Mouse (Mus musculus): ENCODE data around the gene Hist1h1a. TPM values are rescaled to one million over a fixed set of nuclear protein-coding genes. Genes with fewer than 3 reads are reported as not detected.

Hist1h1a gene
- polyA plus RNA-seq, 1 experiment, result 0.77 TPM

DNA sequence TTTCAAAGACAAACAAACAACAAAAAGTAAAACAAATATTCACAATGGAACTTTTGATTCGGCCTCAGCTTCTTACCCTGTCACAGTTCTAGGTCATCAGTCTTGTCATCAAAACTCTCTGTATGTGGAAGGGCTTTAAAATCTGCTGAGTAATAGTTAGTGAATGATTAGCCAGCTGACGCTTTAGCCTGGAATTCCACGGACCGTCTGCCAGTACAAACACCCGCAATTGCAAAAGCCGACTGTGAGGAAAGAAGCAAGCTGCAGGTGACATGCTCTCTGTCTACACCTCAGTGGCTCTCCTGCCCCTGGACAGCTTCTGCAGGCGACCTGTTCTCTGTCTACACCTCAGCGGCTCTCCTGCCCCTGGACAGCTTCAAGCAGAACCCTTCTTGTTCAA is 33.0 kb upstream of the Hist1h1a start:
- no peak overlapping the region for H3K27ac ChIP-seq (ENCODE audit: insufficient read depth, low read length)
- H3K4me1 ChIP-seq (ENCODE audit: control insufficient read depth, insufficient read depth, low read length), result peaks cover 2% of the 10 kb centered on the region; the same call in 1 of the 2 replicates
- TF ChIP-seq CTCF (IDR thresholded peaks at IDR 0.05; ENCODE audit: extremely low read depth, insufficient read depth, low read length) (no peak), POLR2A (IDR thresholded peaks at IDR 0.05; ENCODE audit: extremely low read depth, insufficient read depth, low read length) (no peak)

DNA sequence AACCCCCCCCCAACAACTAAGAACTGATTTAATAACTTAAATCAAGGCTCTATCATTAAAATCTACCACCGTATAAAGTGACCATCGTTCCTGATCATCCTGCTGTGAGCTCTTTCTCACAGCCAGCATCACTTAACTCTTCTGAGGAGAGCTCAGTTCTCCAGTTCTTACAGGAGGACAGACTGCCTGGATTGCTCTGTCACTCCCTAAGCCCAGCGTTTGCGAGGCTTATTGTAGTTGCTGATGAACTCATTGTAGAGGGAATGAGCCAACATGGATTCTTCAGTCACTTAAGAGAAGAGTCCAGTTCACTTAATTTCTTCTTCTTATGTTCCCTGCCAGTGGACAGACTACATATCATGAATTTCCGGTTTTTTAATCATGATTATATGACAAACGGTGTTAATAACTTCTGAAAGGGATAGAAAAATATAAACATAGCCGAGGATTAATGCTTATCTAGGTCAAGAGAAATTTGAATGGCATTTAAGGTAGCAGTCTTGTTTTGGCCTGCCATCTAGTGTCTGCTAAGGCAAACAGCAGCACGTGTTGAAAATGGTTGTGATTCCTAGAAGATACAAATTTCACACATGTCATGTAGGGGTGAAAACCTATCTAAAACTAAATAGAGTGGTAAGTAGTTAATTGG is 31.2 kb upstream of the Hist1h1a start:
- Histone ChIP-seq H3K27ac (ENCODE audit: insufficient read depth, low read length) (no peak overlapping the region), H3K4me3 (ENCODE audit: insufficient read depth, low read length) (no peak overlapping the region), H3K4me1 (ENCODE audit: control insufficient read depth, insufficient read depth, low read length) (peaks cover 2% of the 10 kb centered on the region; the same call in 1 of the 2 replicates)
- TF ChIP-seq CTCF (IDR thresholded peaks at IDR 0.05; ENCODE audit: extremely low read depth, insufficient read depth, low read length) (peak; percentile 88), POLR2A (IDR thresholded peaks at IDR 0.05; ENCODE audit: extremely low read depth, insufficient read depth, low read length) (no peak)

More for the DNA sequence above, 33.0 kb upstream of the Hist1h1a start:
- no peak overlapping the region for H3K4me3 ChIP-seq (ENCODE audit: insufficient read depth, low read length)

DNA sequence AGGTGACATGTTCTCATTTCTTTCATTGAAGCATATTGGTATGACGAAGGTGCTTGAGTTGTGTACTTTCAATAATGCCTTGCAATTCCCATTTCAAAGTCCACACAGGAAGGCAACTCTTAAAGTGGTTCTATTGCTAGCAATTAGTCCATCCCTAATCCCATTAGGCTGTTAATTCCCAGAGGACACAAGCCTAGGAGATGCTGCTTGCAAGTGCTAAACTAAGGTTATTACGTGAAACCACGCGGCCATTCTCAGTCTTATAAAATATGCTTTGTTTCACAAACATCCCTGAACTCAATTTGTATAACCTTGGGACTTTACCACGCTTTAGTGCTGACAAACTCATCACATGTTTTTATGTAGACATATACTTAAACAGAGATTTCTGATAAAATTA is 26.4 kb upstream of the Hist1h1a start:
- TF ChIP-seq POLR2A (IDR thresholded peaks at IDR 0.05; ENCODE audit: extremely low read depth, insufficient read depth, low read length) (no peak), CTCF (IDR thresholded peaks at IDR 0.05; ENCODE audit: extremely low read depth, insufficient read depth, low read length) (no peak)
- Histone ChIP-seq H3K27ac (ENCODE audit: insufficient read depth, low read length) (no peak overlapping the region), H3K4me3 (ENCODE audit: insufficient read depth, low read length) (no peak overlapping the region), H3K4me1 (ENCODE audit: control insufficient read depth, insufficient read depth, low read length) (peaks cover 1% of the 10 kb centered on the region; the same call in 1 of the 2 replicates)

DNA sequence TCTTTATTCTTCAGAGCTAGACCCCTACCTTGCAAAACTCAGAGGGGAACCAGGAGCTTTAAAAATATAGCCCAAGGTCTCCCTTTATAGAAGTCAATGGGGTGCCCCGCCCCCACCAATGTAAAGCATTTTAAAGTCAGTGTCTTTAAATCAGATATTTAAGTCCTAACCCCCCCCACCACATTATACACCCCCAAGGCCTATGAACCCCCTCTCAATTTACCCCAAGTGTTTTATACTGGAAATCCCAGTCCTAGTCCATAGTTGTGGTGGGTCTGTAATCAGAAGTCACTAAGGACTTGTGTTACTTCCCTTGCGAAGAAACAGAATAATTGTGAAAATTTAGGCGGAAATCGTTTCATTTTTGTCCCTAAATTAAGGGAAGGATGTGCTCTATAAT is 25.4 kb upstream of the Hist1h1a start:
- H3K27ac ChIP-seq (ENCODE audit: insufficient read depth, low read length), result peak overlapping the region; percentile 60; the same call in 1 of the 2 replicates
- H3K4me1 ChIP-seq (ENCODE audit: control insufficient read depth, insufficient read depth, low read length), result no peaks in the 10 kb centered on the region
- peak overlapping the region; percentile 67; the same call in 1 of the 2 replicates for H3K4me3 ChIP-seq (ENCODE audit: insufficient read depth, low read length)
- no peak for TF ChIP-seq CTCF (IDR thresholded peaks at IDR 0.05; ENCODE audit: extremely low read depth, insufficient read depth, low read length)
- no peak for TF ChIP-seq POLR2A (IDR thresholded peaks at IDR 0.05; ENCODE audit: extremely low read depth, insufficient read depth, low read length)

DNA sequence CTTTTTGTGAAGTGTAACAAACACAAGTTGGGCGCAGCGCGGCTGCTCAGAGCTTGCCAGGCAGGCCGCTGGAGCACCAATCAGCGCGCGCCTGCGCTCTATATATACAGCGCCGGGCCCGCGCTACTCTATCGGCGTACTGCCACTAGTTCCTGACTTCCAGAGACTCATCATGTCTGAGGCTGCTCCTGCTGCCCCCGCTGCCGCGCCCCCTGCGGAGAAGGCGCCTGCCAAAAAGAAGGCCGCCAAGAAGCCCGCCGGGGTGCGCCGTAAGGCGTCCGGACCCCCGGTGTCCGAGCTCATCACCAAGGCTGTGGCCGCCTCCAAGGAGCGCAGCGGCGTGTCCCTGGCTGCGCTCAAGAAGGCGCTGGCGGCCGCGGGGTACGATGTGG is 24.8 kb upstream of the Hist1h1a start, which contains the start of gene Hist1h1c:
Gene Hist1h1c (plus strand): TSS at position 132 of the 392 bp plus-strand sequence.
- H3K4me3 ChIP-seq (ENCODE audit: insufficient read depth, low read length), result peak within 1 kb of the TSS; percentile 67
- no peaks in the 10 kb centered on the region for H3K4me1 ChIP-seq (ENCODE audit: control insufficient read depth, insufficient read depth, low read length)
- peak; percentile 97 for TF ChIP-seq POLR2A (IDR thresholded peaks at IDR 0.05; ENCODE audit: extremely low read depth, insufficient read depth, low read length)
- no peak for TF ChIP-seq CTCF (IDR thresholded peaks at IDR 0.05; ENCODE audit: extremely low read depth, insufficient read depth, low read length)
- H3K27ac ChIP-seq (ENCODE audit: insufficient read depth, low read length), result peak within 1 kb of the TSS; percentile 73

DNA sequence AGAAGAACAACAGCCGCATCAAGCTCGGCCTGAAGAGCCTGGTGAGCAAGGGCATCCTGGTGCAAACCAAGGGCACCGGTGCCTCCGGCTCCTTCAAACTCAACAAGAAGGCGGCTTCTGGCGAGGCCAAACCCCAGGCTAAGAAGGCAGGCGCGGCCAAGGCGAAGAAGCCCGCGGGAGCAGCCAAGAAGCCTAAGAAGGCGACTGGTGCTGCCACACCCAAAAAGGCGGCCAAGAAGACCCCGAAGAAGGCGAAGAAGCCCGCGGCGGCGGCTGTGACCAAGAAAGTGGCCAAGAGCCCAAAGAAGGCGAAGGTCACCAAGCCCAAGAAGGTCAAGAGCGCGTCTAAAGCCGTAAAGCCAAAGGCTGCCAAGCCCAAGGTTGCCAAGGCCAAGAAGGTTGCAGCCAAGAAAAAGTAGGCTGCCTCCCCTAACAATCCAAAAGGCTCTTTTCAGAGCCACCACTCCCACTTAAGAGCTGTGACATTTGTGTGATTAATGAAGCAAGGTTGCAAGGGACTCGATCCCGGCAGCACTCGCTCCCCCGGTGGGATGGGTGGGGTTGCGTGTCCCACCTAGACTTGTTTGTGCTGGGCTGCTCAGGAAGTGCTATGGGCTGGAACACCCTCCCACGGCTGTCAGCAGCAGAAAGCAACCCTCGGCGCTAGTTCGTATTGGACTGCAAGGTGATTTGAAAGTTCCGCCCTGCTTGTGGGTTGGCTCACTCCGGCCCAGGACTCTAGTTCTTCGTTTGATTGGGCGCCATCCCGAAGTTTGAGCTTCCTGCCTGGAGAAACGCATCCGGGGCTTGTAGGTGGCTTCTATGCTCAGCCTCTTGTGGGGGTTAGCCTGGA is 24.2 kb upstream of the Hist1h1a start:
- peak; percentile 57; the same call in 1 of the 2 replicates for TF ChIP-seq POLR2A (IDR thresholded peaks at IDR 0.05; ENCODE audit: extremely low read depth, insufficient read depth, low read length)
- TF ChIP-seq CTCF (IDR thresholded peaks at IDR 0.05; ENCODE audit: extremely low read depth, insufficient read depth, low read length), result no peak
- no peaks in the 10 kb centered on the region for H3K4me1 ChIP-seq (ENCODE audit: control insufficient read depth, insufficient read depth, low read length)
- H3K4me3 ChIP-seq (ENCODE audit: insufficient read depth, low read length), result peak overlapping the region; percentile 67
- H3K27ac ChIP-seq (ENCODE audit: insufficient read depth, low read length), result peak overlapping the region; percentile 89

DNA sequence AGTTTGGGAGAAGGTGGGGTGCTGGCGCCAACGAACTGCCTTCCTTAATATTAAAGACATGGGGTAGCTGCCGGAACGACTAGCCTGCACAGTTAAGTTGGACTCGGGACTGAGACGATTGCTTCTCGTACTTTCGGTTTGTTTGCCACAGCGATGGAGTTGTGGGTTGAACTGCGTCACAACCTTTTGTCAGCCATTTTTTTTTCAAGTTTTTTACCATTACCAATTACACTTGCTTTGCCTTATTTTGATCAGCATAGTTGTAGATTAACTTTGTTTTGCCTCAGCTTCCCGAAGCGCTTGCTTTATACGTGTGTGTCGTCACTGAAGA is 23.6 kb upstream of the Hist1h1a start:
- peak overlapping the region; percentile 67 for H3K4me3 ChIP-seq (ENCODE audit: insufficient read depth, low read length)
- TF ChIP-seq POLR2A (IDR thresholded peaks at IDR 0.05; ENCODE audit: extremely low read depth, insufficient read depth, low read length) (no peak), CTCF (IDR thresholded peaks at IDR 0.05; ENCODE audit: extremely low read depth, insufficient read depth, low read length) (no peak)
- no peaks in the 10 kb centered on the region for H3K4me1 ChIP-seq (ENCODE audit: control insufficient read depth, insufficient read depth, low read length)
- peak overlapping the region; percentile 89 for H3K27ac ChIP-seq (ENCODE audit: insufficient read depth, low read length)

DNA sequence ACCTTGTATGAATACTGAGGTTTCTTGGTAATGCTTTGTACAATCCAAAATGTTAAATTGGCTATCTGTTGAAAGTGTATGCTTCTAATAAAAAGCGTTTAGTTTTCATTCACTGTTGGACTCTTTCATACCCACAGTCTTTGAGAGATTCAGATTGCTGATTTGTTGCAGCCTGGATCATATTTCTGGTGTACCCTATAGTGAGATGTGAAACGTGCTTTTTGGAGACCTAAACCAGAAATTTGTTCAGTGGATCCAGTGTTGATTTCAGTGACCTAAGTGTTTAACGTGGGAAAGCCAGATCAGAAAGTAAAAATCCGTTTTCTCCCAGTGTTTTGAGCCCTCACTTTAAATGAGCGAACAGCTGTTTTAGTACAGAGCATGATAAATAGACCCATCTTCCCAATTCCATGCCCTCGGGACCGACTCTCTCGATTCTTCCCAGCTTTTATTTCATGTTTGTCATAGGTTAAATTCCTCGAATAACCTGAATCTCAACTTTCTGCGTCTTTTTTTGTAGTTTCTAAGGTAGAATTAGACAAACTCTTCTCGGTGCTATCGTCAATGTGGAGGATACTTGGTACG is 23.1 kb upstream of the Hist1h1a start:
- Histone ChIP-seq H3K27ac (ENCODE audit: insufficient read depth, low read length) (peak overlapping the region; percentile 89; the same call in 1 of the 2 replicates), H3K4me1 (ENCODE audit: control insufficient read depth, insufficient read depth, low read length) (no peaks in the 10 kb centered on the region), H3K4me3 (ENCODE audit: insufficient read depth, low read length) (peak overlapping the region; percentile 67)
- no peak for TF ChIP-seq CTCF (IDR thresholded peaks at IDR 0.05; ENCODE audit: extremely low read depth, insufficient read depth, low read length)

DNA sequence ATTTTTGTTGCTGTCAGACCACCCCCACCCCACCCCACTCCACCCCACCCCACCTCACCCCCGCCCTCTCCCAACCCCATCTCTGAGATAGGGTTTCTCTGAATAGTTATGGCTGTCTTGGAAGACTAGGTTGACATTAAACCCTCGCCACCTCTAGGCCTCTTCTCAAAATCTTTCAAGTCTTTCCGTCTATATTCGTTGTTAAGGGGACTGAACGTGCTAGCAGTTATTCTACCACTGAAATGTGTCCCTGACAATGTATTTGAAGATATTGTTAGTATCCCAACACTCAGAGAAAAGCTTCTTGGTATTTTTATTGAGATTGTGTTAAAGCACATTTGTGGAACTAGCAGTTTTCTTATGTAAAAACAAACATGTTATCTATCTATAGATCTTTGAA is 22.6 kb upstream of the Hist1h1a start:
- Histone ChIP-seq H3K4me1 (ENCODE audit: control insufficient read depth, insufficient read depth, low read length) (no peaks in the 10 kb centered on the region), H3K27ac (ENCODE audit: insufficient read depth, low read length) (no peak overlapping the region), H3K4me3 (ENCODE audit: insufficient read depth, low read length) (peak overlapping the region; percentile 67; the same call in 1 of the 2 replicates)
- TF ChIP-seq CTCF (IDR thresholded peaks at IDR 0.05; ENCODE audit: extremely low read depth, insufficient read depth, low read length) (no peak), POLR2A (IDR thresholded peaks at IDR 0.05; ENCODE audit: extremely low read depth, insufficient read depth, low read length) (no peak)
